Mouse (Mus musculus) liver, adult 2 months (tissue): ENCODE results near the gene Robo1. TPM values are rescaled to one million over a fixed set of nuclear protein-coding genes. Genes with fewer than 3 reads are reported as not detected.

Source experiments
- DNase-seq: peaks from one replicate; pipeline ENCODE4 v3.0.0-alpha.2; 2011; ENCODE audit warnings: low read depth, low spot score; ENCODE audit errors: extremely low read depth
- H3K27ac ChIP-seq: fragments of 200-500 bp; replicated peaks from 2 replicates; pipeline ENCODE4 v1.5.1; 2012; ENCODE audit warnings: low read depth, mild to moderate bottlenecking, control low read depth, inconsistent platforms, low read length; ENCODE audit not compliant: insufficient read depth
- H3K27me3 ChIP-seq: fragments of 200-500 bp; 2 replicates; pipeline ENCODE4 v1.6.1; 2012; ENCODE audit warnings: mild to moderate bottlenecking, moderate library complexity, low read length, inconsistent platforms; ENCODE audit not compliant: control insufficient read depth, insufficient read depth
- H3K36me3 ChIP-seq: fragments of 200-500 bp; 2 replicates; pipeline ENCODE4 v1.6.1; 2012; ENCODE audit warnings: low read length, inconsistent platforms; ENCODE audit not compliant: control insufficient read depth, insufficient read depth
- H3K4me1 ChIP-seq: fragments of 200-500 bp; 2 replicates; pipeline ENCODE4 v1.6.1; 2011; ENCODE audit warnings: low read length; ENCODE audit not compliant: control insufficient read depth, insufficient read depth
- H3K4me3 ChIP-seq: fragments of 200-500 bp; 2 replicates; pipeline ENCODE4 v1.5.1; 2011; ENCODE audit warnings: low read depth, mild to moderate bottlenecking, control low read depth, low read length, moderate library complexity; ENCODE audit not compliant: insufficient read depth
- H3K79me2 ChIP-seq: fragments of 200-500 bp; 2 replicates; pipeline ENCODE4 v1.6.1; 2012; ENCODE audit warnings: inconsistent platforms, mild to moderate bottlenecking, low read length, moderate library complexity; ENCODE audit not compliant: control insufficient read depth, insufficient read depth
- H3K9ac ChIP-seq: fragments of 200-500 bp; 2 replicates; pipeline ENCODE4 v1.6.1; 2012; ENCODE audit warnings: low read depth, mild to moderate bottlenecking, control low read depth, inconsistent platforms, low read length
- CTCF ChIP-seq: fragments of 200-500 bp; IDR thresholded peaks from 2 replicates; pipeline ENCODE4 v1.5.1; 2011; ENCODE audit warnings: low read depth, low read length, control low read depth
- POLR2A ChIP-seq: fragments of 200-500 bp; IDR thresholded peaks from 2 replicates; pipeline ENCODE4 v1.6.1; 2011; ENCODE audit warnings: low read length, control low read depth; ENCODE audit not compliant: insufficient read depth; ENCODE audit errors: extremely low read depth
- WGBS: fragments of 180-500 bp; shearing (Covaris S2); methylation state at CpG from one replicate; pipeline ENCODE4 v1.1.7; 2018; 5-methylcytosine and 5-hydroxymethylcytosine counted together
- polyA plus RNA-seq: library from polyadenylated mRNA; depleted of rRNA; stranded (reverse); fragments of >200 nt; gene quantifications from 2 replicates; pipeline ENCODE4 v1.2.3, GENCODE M21; 2012
- total RNA-seq: library from RNA; depleted of rRNA; stranded (reverse); fragments of >200 nt; gene quantifications from 2 replicates; pipeline ENCODE4 v1.2.3, GENCODE M21; 2014

Gene Robo1
- total and polyA plus RNA-seq, 2 experiments = 4.5 to 6.4 TPM

DNA sequence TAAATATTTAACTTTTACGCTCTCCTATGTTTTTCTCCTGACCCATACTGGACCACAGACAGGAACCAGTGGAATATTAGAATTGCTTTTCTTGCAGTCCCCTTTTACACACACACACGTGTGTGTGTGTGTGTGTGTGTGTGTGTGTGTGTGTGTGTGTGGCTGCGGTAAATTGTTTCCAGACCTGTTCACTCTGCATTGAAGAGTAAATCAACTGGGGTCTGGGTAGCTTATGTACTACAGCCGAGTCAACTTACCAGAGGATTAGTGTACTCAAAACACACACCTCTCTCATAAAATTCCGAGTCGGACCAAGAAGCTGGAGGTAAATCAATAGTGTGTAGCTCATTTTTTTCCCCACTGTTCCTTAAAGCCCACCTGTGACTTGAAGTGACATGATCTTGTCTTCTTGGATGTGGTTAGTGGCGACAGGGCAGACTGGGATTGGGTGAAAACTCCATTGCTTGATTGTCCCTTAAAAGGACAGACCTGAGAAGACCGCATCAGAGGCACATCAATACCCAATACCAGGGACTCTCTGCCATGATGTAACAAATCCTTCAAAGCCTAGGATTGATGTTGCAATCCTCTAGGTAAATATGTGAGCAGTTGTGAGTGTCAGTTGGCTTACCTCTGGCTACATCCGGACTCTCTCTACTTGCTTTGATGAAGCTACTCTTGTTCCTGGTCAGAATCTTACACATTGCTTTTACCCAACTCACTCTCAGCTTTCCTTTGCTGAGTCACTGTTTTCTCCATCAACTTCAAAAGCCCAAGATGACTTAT, 457.2 kb downstream of the Robo1 start:
- DNase-seq = peak; percentile 89
- TF ChIP-seq CTCF = no peak
- TF ChIP-seq POLR2A = no peak
- Histone ChIP-seq H3K79me2 (0 out of 2 replicates have a peak, but pooled peaks cover 2% of the 10 kb centered on the region), H3K36me3 (no peaks in the 10 kb centered on the region), H3K9ac (no peak overlapping the region; the same call in 1 of the 2 replicates), H3K4me1 (peaks cover 3% of the 10 kb centered on the region), H3K27ac (no peak overlapping the region), H3K4me3 (peak overlapping the region; percentile 48), H3K27me3 (no peaks in the 10 kb centered on the region)
- 32% methylated on average over 9 of the region's 9 CpGs for WGBS

DNA sequence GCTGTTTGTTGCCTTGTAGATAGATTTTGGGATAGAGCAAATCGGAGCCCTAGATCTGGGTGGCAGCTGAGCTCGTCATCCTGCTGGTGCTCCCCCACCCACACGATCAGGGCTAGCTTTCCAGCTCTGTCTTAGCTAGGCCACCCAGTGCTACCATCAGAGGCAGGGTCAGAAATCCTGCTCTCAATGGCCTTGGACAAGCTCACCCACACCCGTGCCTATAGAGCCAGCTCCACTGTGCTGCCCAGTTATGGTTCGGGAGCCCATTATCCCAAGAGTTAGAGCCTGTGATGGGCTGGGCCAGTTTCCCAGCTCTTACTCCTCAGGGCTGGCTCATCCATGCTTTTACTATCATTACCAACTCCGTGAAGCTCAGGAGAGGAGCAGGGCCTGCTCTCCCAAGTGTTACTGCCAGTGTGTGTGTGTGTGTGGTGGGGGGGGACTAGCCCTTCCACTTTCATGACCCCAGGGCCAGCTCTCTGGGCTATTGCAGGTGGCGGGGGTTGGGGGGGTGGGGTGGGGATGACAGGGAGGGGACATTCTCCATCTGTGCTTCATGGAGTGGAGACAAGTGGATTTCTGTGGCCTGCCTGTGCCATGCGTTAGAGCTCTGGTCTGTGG, 461.2 kb downstream of the Robo1 start:
- no peak for TF ChIP-seq CTCF
- TF ChIP-seq POLR2A = no peak
- peaks cover 3% of the 10 kb centered on the region for H3K4me1 ChIP-seq
- 0 out of 2 replicates have a peak, but pooled peaks cover 2% of the 10 kb centered on the region for H3K79me2 ChIP-seq
- no peak for DNase-seq
- WGBS = 92% methylated on average over 8 of the region's 8 CpGs
- no peak overlapping the region for H3K27ac ChIP-seq
- no peak overlapping the region for H3K4me3 ChIP-seq
- no peaks in the 10 kb centered on the region for H3K27me3 ChIP-seq
- no peaks in the 10 kb centered on the region for H3K36me3 ChIP-seq
- H3K9ac ChIP-seq = no peak overlapping the region

DNA sequence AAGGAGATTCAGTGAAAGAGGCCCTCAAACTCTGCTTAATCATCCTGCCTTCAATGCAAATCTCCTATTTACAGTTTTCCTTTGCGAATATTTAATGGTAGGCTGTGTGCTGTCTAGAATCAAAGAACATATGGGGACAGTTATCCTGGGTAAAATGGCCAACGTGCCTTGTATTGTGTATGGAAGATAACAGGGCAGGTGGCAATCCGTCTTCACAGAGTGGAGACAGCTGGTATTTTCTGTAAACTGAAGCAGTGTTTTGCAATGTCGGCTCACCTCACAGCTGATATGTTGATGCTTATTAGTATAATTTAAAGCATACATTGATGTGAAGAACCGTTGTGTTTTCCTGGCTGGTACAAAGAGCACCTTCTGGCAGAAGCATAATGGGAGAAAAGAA, 464.2 kb downstream of the Robo1 start:
- Histone ChIP-seq H3K4me1 (no peaks in the 10 kb centered on the region), H3K27ac (no peak overlapping the region), H3K27me3 (no peaks in the 10 kb centered on the region), H3K4me3 (no peak overlapping the region), H3K9ac (no peak overlapping the region), H3K79me2 (0 out of 2 replicates have a peak, but pooled peaks cover 2% of the 10 kb centered on the region), H3K36me3 (no peaks in the 10 kb centered on the region)
- TF ChIP-seq CTCF (no peak), POLR2A (no peak)
- 62% methylated on average over 5 of the region's 5 CpGs for WGBS
- DNase-seq = no peak

DNA sequence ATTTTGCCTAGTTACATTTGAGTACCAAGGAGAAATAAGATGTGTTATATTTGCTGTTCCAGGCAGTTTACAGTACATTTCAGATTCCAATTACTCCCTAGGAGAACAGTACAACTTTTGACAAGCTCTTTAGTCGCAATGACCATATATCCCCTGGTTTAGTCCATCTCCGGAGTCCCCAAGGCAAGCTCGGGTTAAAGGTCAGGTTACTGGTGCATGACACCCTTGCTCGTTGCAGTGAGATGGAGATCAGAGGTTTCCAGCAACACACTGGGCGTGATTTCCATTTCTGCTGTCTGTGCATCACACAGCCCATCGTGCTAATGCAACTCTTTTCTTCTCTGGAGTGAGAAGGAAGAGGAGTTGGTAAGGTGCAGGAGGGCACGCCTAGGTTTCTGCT, 464.9 kb downstream of the Robo1 start:
- TF ChIP-seq CTCF = no peak
- TF ChIP-seq POLR2A = no peak
- Histone ChIP-seq H3K4me3 (no peak overlapping the region), H3K4me1 (no peaks in the 10 kb centered on the region), H3K27me3 (no peaks in the 10 kb centered on the region), H3K27ac (no peak overlapping the region), H3K9ac (no peak overlapping the region), H3K79me2 (0 out of 2 replicates have a peak, but pooled peaks cover 2% of the 10 kb centered on the region), H3K36me3 (no peaks in the 10 kb centered on the region)
- 46% methylated on average over 7 of the region's 7 CpGs for WGBS
- no peak for DNase-seq

DNA sequence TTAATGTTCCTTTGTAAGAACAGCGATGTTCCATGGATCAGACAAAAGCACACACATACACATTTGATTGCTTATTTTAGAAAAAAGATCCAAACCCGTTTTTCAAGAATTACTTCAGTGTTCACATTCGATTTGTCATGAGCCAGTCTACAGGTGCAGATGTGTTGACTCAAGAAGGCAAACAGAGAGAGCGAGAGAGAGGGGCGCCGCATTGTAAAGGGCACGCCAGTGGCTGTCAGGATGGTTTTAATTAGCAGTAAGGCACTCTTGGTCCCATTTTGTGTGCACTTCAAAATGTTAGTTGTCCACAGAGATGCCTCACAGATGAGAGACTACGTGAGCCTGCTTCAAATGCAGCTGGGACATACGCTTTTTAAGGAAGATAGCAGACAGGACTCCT, 470.4 kb downstream of the Robo1 start:
- TF ChIP-seq CTCF (no peak), POLR2A (no peak)
- 59% methylated on average over 9 of the region's 9 CpGs for WGBS
- H3K27ac ChIP-seq = no peak overlapping the region
- no peaks in the 10 kb centered on the region for H3K4me1 ChIP-seq
- H3K27me3 ChIP-seq = no peaks in the 10 kb centered on the region
- no peak overlapping the region for H3K4me3 ChIP-seq
- DNase-seq = no peak
- H3K36me3 ChIP-seq = no peaks in the 10 kb centered on the region
- no peaks in the 10 kb centered on the region for H3K79me2 ChIP-seq
- H3K9ac ChIP-seq = no peak overlapping the region

DNA sequence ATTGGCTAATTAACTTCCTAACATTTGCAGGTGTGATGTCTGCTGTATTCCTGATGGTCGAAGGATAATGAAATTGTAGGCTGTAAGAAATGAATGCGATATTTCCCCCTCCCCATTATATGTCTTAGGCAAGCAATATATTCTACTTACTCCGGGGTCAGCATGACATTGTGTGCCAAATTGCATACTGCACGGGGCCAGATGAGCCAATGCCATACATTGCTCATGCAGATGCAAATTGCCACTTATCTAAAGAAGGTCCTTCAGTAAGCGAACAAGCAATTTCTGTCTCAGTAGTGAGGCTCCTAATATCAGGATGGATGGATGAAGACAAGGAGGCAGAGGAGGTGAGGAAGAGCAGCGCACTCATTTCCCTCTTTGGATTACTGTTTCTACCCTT, 474.1 kb downstream of the Robo1 start:
- H3K36me3 ChIP-seq = no peaks in the 10 kb centered on the region
- no peak overlapping the region for H3K4me3 ChIP-seq
- H3K4me1 ChIP-seq = no peaks in the 10 kb centered on the region
- no peaks in the 10 kb centered on the region for H3K79me2 ChIP-seq
- no peak overlapping the region for H3K9ac ChIP-seq
- TF ChIP-seq CTCF = no peak
- TF ChIP-seq POLR2A = no peak
- no peak for DNase-seq
- no peaks in the 10 kb centered on the region for H3K27me3 ChIP-seq
- 97% methylated on average over 6 of the region's 6 CpGs for WGBS
- H3K27ac ChIP-seq = no peak overlapping the region
